Mouse (Mus musculus): Measurements from ENCODE around the gene St3gal5. TPM values are rescaled to one million over a fixed set of nuclear protein-coding genes. Genes with fewer than 3 reads are reported as not detected.

St3gal5 gene
- polyA plus RNA-seq, 1 experiment from 2014 or later = 42.0 TPM

DNA sequence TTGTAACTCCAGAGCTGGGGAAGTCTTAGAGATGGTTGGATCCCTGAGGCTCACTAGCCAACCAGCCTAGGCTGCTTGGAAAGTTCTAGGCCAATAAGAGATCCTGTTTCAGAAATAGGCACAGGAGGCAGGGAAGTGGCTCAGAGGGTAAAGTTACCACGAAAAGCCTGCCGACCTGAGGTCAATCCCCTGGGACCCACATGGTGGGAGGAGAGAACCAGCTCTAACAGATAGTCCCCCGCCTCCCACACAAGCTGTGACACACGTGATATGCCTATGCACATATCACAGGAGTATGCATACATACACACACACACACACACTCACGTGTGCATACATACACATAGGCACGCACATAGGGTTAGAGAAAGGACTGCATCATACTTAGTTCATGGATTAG is 32.7 kb downstream of the St3gal5 start:
- ChIA-PET CTCF (no interaction called here), POLR2A (no interaction called here)
- no peaks in the 10 kb centered on the region for H3K27me3 ChIP-seq
- TF ChIP-seq CTCF (IDR thresholded peaks at IDR 0.05) = no peak
- no peak for ATAC-seq
- DNase-seq (ENCODE audit: low read depth, low spot score) = no peak
- in situ Hi-C loops (cut with MboI; ENCODE audit: low pct_unique_long_range_greater_than_20kb) = no loop called here

DNA sequence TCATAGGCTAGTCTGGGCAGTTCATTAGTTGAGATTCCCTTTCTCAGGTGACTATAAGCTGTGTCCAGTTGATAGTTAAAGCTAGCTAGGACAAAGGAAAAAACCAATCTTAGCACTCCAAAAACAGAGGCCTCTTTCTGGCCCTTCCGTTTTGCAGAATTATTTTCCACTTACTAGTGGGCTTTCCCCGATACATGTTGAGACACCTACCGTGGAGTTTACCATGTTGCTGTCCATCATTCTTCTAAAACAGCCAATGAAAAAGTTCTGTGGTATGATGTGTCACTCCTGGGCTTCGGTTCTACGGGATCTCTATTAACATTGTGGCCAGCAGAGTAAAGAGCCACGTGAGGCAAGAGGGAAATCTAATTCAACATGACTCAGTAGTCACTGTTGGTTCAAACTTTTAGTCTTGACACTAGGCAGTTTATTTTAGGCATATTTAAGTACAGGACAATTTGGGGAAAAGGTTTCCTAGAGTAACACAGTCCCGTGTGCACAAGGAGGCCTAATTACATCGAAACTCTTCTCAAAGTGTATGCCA is 35.4 kb downstream of the St3gal5 start:
- TF ChIP-seq CTCF (IDR thresholded peaks at IDR 0.05) = no peak
- in situ Hi-C loops (cut with MboI; ENCODE audit: low pct_unique_long_range_greater_than_20kb) = no loop called here
- CTCF ChIA-PET = interaction anchor here (1.6 kb wide), 1 partner anchor 10 kb away, joined by 5 read pairs; no protein-coding TSS in a partner anchor
- POLR2A ChIA-PET = interaction anchor here (0.6 to 1.0 kb wide), 3 partner anchors 12 to 114 kb away, joined by 3 to 4 read pairs (median 3); no protein-coding TSS in a partner anchor
- no peak for ATAC-seq
- no peak for DNase-seq (ENCODE audit: low read depth, low spot score)
- H3K27me3 ChIP-seq = no peaks in the 10 kb centered on the region

DNA sequence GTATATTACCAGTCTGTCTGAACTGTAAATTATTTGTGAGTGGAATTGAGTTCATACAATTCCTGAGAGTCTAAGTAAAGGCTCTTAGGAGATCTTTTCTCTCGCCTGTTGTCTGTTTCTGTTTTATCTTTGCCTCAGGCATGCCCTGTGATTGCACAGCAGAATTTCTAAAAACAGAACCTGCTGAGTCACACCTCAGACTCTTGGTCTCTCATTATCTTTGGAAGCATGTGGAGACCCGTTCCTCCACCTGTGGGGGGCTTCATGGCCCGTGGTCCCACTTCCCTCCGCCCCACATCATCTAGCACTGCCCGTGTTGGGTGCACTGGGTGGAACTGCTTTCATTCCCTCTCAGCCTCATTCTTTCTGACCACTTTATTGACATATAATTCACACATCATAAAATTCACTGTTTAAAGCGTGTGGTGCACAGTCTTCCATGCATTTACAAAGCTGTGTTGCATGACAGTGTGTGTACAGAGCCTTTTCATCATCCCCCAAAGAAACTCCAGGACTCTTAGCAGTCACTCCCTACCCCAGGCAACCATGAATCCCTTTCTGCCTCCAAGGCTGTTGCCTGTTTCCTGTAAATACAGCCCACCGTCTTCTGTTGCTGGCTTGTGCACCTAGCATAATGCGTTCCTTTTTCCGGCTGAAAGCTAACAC is 37.6 kb downstream of the St3gal5 start:
- no peak for TF ChIP-seq CTCF (IDR thresholded peaks at IDR 0.05)
- DNase-seq (ENCODE audit: low read depth, low spot score) (no peak), ATAC-seq (peak; percentile 39)
- CTCF ChIA-PET = interaction anchor here (1.1 to 1.5 kb wide), 3 partner anchors 10 to 15 kb away, joined by 3 to 4 read pairs (median 3); no protein-coding TSS in a partner anchor
- POLR2A ChIA-PET = no interaction called here
- in situ Hi-C loops (cut with MboI; ENCODE audit: low pct_unique_long_range_greater_than_20kb) = no loop called here
- H3K27me3 ChIP-seq = no peaks in the 10 kb centered on the region

DNA sequence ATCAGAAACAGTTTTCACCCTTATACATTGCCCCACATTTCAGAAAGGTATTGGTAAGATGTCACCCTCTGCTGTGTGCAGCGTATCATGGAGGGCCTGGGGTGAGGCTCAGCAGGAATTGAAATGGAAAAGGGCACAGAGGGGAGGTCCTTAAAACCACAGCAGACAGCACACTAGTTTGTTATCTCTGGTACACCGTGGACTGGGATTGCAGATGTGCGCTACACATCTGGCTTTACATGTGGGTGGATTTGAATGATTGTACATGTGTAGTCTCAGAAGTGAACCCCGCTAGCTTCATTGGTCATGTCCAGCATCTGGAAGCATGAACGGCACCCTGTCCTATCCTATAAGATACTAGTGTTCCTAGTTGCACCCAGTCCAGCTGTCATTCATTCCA is 38.6 kb downstream of the St3gal5 start:
- ChIA-PET CTCF (interaction anchor here (1.5 kb wide), 1 partner anchor 16 kb away, joined by 4 read pairs; no protein-coding TSS in a partner anchor), POLR2A (no interaction called here)
- DNase-seq (ENCODE audit: low read depth, low spot score) = no peak
- TF ChIP-seq CTCF (IDR thresholded peaks at IDR 0.05) = no peak
- in situ Hi-C loops (cut with MboI; ENCODE audit: low pct_unique_long_range_greater_than_20kb) = no loop called here
- no peak for ATAC-seq
- no peaks in the 10 kb centered on the region for H3K27me3 ChIP-seq

GRCm38 (mm10) chr6:72136543-72136942 is 39.2 kb downstream of the St3gal5 start:
- no peak for DNase-seq (ENCODE audit: low read depth, low spot score)
- CTCF ChIA-PET = interaction anchor here (1.5 kb wide), 1 partner anchor 17 kb away, joined by 4 read pairs; no protein-coding TSS in a partner anchor
- no peaks in the 10 kb centered on the region for H3K27me3 ChIP-seq
- POLR2A ChIA-PET = no interaction called here
- TF ChIP-seq CTCF (IDR thresholded peaks at IDR 0.05) = no peak
- in situ Hi-C loops (cut with MboI; ENCODE audit: low pct_unique_long_range_greater_than_20kb) = no loop called here
- ATAC-seq = no peak

- POLR2A ChIA-PET = interaction anchor here (0.5 to 0.9 kb wide), 3 partner anchors 15 to 210 kb away, joined by 3 read pairs; no protein-coding TSS in a partner anchor
- CTCF ChIA-PET = no interaction called here
- no peak for TF ChIP-seq CTCF (IDR thresholded peaks at IDR 0.05)
- no peak for ATAC-seq
- no peak for DNase-seq (ENCODE audit: low read depth, low spot score)
- in situ Hi-C loops (cut with MboI; ENCODE audit: low pct_unique_long_range_greater_than_20kb) = no loop called here
- no peaks in the 10 kb centered on the region for H3K27me3 ChIP-seq
Measured at GRCm38 (mm10) chr6:72139508-72140193, 42.3 kb downstream of the St3gal5 start.

DNA sequence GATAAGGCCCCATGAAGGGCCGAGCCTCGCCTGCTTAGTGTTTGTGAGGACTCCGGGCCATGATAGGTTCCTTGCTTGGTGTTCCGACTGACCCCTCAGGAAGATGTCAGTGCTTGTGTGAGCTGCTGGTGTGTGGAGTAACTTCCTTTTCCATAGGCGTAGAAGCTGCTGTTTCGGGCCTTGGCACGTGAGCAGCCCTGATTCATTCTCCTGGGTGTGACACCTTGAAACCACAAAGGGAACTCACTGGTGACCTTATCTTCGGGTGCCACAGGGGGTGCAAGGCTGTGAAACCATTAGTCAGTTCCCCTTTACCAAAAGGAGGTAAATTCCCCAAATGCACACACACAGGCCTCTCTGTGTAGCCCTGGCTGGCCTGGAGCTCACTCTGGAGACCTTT is 43.0 kb downstream of the St3gal5 start:
- ChIA-PET CTCF (no interaction called here), POLR2A (interaction anchor here (0.5 to 0.9 kb wide), 3 partner anchors 16 to 41 kb away, joined by 3 read pairs; no protein-coding TSS in a partner anchor)
- ATAC-seq (no peak), DNase-seq (ENCODE audit: low read depth, low spot score) (no peak)
- TF ChIP-seq CTCF (IDR thresholded peaks at IDR 0.05) = no peak
- in situ Hi-C loops (cut with MboI; ENCODE audit: low pct_unique_long_range_greater_than_20kb) = no loop called here
- no peaks in the 10 kb centered on the region for H3K27me3 ChIP-seq

DNA sequence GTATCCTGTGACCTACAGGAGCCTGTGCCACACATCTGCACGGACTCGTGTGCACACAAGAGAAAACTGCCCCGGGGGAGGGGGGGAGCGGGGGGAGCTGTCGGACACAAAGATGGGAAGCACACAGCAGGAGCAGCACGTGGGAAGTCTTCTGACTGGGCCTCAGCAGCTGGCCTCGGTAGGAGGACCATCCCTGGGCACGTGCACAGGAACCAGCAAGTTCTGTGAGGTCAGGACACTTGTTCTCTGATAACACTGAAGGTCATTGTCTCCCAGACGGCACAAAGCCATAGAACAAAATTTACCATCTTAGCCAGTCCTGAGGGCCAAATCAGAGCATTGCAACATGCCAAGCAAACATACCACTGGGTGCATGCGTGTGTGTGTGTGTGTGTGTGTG is 43.8 kb downstream of the St3gal5 start:
- ChIA-PET CTCF (no interaction called here), POLR2A (interaction anchor here (0.9 kb wide), 1 partner anchor 42 kb away, joined by 3 read pairs; no protein-coding TSS in a partner anchor)
- no peak for ATAC-seq
- no peak for TF ChIP-seq CTCF (IDR thresholded peaks at IDR 0.05)
- DNase-seq (ENCODE audit: low read depth, low spot score) = no peak
- no peaks in the 10 kb centered on the region for H3K27me3 ChIP-seq
- in situ Hi-C loops (cut with MboI; ENCODE audit: low pct_unique_long_range_greater_than_20kb) = no loop called here

DNA sequence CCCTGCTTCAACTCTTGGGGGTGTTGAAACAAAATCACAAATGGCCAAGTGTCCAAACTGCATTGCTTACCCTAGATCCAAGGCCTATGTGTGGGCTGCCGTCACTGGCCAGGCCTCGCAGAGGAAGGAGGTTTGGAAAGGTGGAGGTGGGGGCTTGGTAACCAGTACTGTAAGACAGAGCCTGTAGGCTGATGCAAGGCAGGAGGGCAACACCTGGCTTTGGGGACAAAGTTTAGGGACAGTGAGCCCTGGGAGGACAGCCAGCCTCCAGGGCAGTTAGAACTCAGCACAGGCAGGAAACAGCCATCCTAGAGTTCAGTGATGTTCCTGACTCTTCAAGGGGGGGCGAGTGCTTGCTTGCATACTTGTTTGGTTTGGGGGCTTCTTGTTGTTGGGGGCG is 45.2 kb downstream of the St3gal5 start:
- no peak for TF ChIP-seq CTCF (IDR thresholded peaks at IDR 0.05)
- ChIA-PET CTCF (no interaction called here), POLR2A (no interaction called here)
- no peak for ATAC-seq
- in situ Hi-C loops (cut with MboI; ENCODE audit: low pct_unique_long_range_greater_than_20kb) = no loop called here
- no peak for DNase-seq (ENCODE audit: low read depth, low spot score)
- H3K27me3 ChIP-seq = no peaks in the 10 kb centered on the region

- H3K27me3 ChIP-seq = no peaks in the 10 kb centered on the region
- DNase-seq (ENCODE audit: low read depth, low spot score) (no peak), ATAC-seq (no peak)
- in situ Hi-C loops (cut with MboI; ENCODE audit: low pct_unique_long_range_greater_than_20kb) = no loop called here
- ChIA-PET CTCF (interaction anchor here (1.0 kb wide), 1 partner anchor 9 kb away, joined by 3 read pairs; no protein-coding TSS in a partner anchor), POLR2A (no interaction called here)
- no peak for TF ChIP-seq CTCF (IDR thresholded peaks at IDR 0.05)
Measured at GRCm38 (mm10) chr6:72144353-72144752, 47.0 kb downstream of the St3gal5 start.

DNA sequence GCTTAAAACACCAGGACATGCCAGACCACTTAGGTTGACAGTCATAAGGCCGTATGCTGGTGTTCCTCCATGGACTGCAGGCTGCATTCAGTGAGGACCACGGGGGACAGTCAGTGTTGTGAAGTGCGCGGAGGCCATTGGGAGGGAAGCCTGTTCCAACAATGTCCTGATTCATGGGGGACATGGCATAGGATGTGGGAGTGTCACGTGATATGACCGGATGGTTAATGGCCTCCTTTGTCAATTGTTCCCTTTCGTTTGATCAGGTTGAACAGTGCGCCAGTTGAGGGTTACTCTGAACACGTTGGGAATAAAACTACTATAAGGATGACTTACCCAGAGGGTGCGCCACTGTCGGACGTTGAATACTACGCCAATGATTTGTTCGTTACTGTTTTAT is 49.4 kb downstream of the St3gal5 start:
- H3K27me3 ChIP-seq = no peaks in the 10 kb centered on the region
- ChIA-PET POLR2A (no interaction called here), CTCF (interaction anchor here (0.8 kb wide), 1 partner anchor 23 kb away, joined by 3 read pairs; no protein-coding TSS in a partner anchor)
- ATAC-seq = no peak
- no peak for DNase-seq (ENCODE audit: low read depth, low spot score)
- TF ChIP-seq CTCF (IDR thresholded peaks at IDR 0.05) = no peak
- in situ Hi-C loops (cut with MboI; ENCODE audit: low pct_unique_long_range_greater_than_20kb) = no loop called here

Data from Patski (cell line).